Mouse (Mus musculus): ENCODE measurements at regions not wholly inside any gene's neighbourhood (a gene's known extent, or its start where the extent isn't known, plus 50 kb on each side); places are given as distances from the start of the nearest gene placed in this dataset.

DNA sequence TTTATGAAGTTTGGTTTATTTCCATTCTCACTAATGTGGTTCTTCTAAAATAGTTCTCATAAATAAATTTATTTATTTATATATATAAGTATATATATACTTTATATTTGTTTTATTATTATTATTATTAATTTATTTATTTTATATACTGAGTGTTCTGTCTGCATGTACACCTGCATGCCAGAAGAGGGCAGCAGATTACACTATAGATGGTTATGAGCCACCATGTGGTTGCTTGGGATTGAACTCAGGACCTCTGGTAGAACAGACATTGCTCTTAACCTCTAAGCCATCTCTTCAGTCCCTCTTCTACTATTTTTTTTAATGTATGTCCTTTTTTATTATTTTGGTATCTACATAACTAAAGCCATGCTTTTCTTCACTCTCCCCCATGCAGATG is 148.8 kb upstream of the Nsun2 start:
- no peak for TF ChIP-seq MAFK (IDR thresholded peaks at IDR 0.05; ENCODE audit: insufficient read depth, low read depth, low read length)
- no peak for TF ChIP-seq CHD2 (IDR thresholded peaks at IDR 0.05; ENCODE audit: low read depth, low read length)
- TF ChIP-seq ZNF384 (IDR thresholded peaks at IDR 0.05; ENCODE audit: low read depth, low read length): no peak
- no peak for TF ChIP-seq HCFC1 (IDR thresholded peaks at IDR 0.05; ENCODE audit: borderline replicate concordance, insufficient read depth, low read length)
- no peak for TF ChIP-seq ZC3H11A (IDR thresholded peaks at IDR 0.05; ENCODE audit: borderline replicate concordance, low read depth, low read length)

All from ES-E14 (cell line).